Mouse (Mus musculus): ENCODE data around the gene Sqor.
A peak's percentile ranks its signal among the peaks of the same experiment; 100 is the strongest.

The Sqor gene

DNA sequence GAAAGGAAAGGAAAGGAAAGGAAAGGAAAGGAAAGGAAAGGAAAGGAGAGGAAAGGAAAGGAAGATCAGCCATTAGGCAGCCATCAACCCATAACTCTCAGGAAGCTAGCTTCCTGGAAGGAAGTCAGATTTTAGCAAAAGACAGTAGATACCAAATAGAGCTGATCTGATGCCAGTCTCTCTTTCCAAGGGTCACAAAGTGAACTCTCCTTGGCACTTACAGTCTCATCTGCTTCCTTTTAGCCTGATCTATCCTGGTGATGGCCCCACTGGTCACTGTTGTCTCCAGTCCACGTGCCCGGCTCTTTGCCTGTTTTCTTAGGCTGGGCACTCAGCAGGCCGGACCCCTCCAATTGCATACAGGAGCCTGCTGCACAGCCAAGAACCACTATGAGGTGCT lies 19.7 kb downstream of the Sqor start:
- no peak for DNase-seq (ENCODE audit: low read depth, low spot score)

DNA sequence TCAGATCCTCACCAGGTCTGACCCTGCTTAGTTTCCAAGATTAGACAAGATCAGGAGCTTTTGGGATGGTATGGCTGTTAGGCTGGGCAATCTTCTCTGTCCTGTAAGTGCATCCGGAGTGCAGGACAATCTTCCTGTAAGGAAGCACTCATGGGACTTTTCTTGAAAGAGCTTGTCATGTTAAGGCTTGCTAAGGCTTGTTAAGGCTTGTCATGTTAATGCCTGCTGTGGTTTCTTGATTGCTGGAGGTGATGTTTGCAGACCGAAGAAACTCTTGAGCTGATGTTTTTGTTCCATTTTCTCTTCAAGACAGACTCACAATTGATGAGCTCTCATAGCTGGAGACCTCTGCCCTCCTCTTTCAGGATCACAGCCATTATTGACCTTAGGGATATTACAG lies 21.1 kb downstream of the Sqor start:
- no peak for DNase-seq (ENCODE audit: low read depth, low spot score)

DNA sequence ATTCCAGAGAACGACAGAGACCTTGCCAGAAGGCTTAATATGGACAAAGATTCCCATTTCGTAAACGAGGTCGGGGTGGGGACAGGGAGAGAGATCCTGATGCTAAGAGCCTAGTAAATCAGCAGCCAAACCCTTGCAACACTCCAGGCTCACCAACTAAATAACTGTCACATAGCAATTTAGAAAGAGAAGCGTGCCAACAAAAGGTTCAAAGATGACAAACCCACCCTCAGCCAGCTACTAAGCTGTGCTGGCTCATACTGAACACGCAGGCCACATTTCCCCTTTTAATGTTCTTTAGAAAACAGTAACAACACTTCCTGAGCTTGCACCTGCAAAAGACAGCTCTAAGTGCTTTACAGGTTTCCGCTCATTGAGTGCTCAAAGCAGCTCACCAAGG lies 24.3 kb downstream of the Sqor start:
- no peak for DNase-seq (ENCODE audit: low read depth, low spot score)

DNA sequence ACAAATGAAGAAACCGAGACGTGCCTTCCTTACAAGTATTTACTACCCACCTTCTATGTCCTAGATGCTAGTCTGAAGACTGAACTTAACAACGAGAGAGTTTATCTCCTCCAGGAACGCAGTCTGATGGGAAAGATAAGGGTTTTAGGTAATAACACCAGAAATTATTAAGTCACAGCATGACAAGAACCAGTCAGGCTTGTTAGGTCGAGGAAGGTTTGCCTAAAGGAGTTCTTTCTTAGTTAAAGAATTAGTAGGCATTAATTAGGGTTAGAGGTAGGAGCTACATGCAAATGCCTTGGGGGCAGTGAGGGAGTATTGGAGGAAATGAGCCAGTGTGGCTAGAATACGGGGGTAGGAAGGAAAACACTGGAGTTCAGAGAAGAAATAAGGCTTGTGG lies 24.7 kb downstream of the Sqor start:
- no peak for DNase-seq (ENCODE audit: low read depth, low spot score)

DNA sequence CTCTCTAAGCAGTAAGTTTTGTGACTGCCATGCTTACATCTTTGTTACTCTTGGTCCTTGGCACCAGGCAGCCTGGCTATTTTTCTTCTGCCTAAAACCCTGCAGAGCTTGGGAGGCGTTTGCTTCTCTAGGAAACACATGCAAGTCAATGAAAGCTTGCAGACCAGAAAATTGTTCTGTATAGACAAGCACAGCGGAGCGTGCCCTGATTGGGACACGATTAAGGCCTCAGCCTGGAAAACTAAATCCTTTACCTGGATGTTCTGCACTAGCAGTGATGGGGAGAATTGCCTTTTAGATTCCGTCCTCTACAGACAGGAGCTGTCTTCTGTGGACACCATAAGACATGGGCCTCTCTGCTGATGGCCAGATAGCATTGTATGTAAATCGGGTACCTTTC lies 39.4 kb downstream of the Sqor start:
- DNase-seq (ENCODE audit: low read depth, low spot score): no peak

DNA sequence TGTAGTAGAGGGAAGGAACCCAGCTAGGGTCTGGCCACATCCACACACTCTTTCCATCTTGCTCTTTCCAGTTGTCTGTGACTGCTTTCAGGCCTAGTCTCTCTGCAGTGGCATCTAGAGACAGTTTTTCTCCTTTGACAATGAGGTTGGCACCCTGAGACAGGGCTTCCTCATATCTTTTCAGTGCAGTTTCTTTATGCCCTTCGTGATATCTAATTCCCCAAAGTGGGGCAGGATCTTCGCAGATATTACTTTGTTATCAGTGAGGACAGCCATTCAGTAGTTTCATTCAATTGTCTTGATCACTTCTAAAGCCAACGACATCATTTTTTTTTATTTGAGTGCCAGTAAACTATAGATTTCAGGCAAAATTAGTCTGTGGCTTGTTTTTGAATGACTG lies 41.0 kb downstream of the Sqor start:
- no peak for DNase-seq (ENCODE audit: low read depth, low spot score)

DNA sequence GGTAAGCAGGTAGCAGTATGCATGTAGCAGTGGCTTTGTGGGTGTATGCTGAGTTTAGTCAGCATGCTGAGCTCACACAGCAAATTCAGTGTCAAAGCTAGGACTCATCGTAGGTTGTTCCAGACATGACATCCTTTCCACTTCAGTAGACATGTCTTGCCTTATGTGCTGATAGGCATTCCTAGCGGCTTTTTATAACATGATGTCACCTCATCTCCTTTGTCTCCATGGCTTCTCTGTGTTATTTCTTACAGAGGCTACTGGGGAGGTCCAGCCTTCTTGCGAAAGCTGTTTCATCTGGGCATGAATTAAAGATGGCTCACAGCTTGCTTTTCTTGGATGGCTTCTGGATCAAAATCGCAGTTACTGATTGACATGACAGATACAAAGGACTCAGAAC lies 44.0 kb downstream of the Sqor start:
- DNase-seq (ENCODE audit: low read depth, low spot score): no peak

DNA sequence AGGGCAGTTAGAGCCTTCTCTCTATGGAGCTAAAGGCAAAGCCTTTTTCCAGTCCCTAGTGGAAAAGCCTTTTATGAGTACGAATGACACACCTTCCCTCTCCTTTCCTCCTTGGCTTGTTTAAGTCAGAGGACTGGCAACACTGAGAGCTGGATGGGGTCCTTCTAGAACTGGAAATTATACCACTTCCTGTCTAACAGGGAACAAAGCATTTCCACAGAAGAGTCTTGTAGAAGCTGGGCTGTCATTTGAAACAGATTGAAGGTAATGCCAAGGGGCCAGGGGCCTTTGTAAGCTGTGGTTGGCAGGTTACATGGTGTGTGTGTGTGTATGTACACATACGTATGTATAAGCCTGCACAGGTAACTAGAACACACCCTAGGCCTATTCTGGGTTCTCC lies 51.9 kb downstream of the Sqor start:
- no peak for DNase-seq (ENCODE audit: low read depth, low spot score)

DNA sequence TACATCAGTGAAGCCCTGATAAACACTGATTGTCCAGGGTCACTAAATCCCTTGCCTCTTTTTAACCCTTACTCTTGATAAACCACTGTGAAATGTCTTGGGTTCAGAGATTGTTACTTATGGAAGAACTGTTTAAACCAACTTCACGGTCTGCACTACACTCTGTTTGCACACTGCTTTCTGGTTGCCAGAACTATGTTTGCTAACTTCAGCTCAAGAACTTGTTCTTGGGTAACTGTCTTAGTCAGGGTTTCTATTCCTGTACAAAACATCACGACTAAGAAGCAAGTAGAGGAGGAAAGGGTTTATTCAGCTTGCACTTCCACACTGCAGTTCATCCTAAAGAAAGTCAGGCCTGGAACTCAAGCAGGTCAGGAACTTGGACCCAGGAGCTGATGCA lies 56.2 kb downstream of the Sqor start:
- DNase-seq (ENCODE audit: low read depth, low spot score): no peak

DNA sequence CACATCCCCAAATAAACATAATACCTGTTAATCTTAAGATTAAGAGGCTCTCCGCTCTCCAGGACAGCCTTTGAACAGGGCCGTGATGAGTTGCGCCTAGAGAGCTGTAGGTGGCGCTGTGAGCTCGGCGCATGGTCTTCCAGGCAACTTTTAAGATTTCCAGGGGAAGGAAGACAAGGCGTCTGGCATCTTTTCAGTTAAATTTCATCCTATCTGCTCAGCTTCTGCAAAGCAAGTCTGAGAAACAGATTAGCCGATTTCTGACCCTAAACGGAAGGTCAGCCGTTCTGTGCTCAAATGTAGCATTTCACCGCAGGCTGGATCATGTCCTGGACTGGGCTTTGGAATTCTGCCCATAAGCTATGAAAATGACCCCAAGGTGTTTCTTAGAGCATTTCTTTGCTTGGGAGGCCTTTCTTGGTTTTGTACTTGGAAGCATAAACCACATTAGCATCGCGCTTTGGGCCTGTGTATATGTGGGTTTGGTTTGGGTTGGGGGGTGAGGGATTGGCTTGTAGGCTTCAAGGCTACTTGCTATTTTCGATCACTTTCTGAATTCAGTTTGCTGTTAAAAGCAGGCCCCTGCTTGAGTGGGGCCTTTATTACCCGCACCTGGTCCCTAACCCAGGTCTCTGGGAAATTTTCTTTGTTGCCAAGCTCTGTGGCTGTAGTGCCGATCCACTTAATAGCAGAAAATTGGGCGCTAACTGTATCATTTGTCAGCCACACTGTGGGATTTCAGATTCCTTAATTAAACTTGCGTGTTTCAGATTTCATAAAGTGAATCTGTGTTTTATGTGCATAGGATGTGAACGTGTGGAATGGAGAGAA lies 60.6 kb downstream of the Sqor start:
- peak; percentile 64 for DNase-seq (ENCODE audit: low read depth, low spot score)

DNA sequence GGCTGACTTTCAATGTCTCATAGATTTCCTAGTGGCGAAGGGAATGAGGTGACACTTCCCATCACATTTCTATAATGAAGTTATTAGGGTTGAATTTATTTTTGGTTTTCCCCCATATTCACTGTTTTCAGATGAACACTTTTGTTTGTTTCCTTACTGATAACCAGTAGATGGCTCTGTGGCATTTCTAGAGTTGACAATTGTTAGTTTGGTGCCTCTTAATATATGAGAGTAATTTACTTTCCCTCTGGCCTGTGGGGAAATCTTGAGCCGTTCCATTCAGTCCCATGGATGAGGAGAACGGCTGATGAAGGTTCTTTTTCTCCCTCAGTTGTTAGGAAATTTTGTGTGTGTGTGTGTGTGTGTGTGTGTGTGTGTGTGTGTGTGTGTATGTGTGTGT lies 61.3 kb downstream of the Sqor start:
- DNase-seq (ENCODE audit: low read depth, low spot score): no peak

DNA sequence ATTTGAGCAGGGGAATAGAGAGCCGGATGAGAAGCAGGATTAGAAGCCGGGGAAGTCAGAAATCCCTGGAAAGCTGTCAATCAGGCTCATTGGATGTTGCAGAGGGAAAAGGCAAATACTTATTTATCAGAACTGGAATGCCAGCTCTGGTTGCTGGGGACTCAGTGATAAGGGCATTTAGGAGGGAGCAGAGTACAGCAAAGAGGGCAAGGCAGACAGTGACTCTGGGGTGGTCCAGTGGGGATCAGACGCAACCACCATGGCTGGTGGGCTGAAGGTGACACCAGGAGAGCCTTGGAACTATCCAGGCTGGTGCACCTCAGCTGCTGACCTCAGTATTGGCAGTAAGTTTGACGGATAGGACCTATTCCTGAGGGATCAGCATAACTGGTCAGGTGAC lies 89.6 kb downstream of the Sqor start:
- DNase-seq (ENCODE audit: low read depth, low spot score): no peak

DNA sequence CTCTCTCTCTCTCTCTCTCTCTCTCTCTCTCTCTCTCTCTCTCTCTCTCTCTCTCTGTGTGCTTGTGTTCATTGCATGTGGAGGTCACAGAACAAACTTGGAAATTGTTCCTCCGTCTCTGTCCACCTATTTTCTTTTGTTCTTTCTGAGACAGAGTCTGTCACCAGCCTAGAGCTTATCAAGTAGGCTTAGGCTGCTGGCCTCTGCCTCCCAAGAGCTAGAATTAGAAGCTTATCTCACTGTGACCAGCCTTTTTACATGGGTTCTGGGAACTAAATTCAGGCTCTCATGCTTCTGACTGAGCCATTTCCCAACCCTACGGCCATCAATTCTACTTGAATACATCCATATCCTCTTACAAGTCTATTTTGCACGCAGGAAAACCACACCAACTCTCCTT lies 90.3 kb downstream of the Sqor start:
- DNase-seq (ENCODE audit: low read depth, low spot score): no peak
